Mouse (Mus musculus) midbrain, embryonic 11.5 days (tissue): ENCODE measurements around the gene Tmem121. TPM values are rescaled to one million over a fixed set of nuclear protein-coding genes. Genes with fewer than 3 reads are reported as not detected.

Source experiments
- ATAC-seq: fragments of 200-750 bp; cut with Nextera tagmentation; 2 replicates; pipeline ENCODE4 v1.8.0; 2017; ENCODE audit warnings: moderate TSS enrichment, moderate library complexity; ENCODE audit not compliant: low FRiP score
- DNase-seq: peaks from one replicate; pipeline ENCODE4 v3.0.0; 2015; ENCODE audit warnings: low spot score; ENCODE audit errors: missing footprints
- H3K27ac ChIP-seq: fragments of 300-500 bp; sonication (generic); 2 replicates; pipeline ENCODE4 v1.5.1; 2014; ENCODE audit warnings: low read depth, low read length
- H3K27me3 ChIP-seq: fragments of 300-500 bp; sonication (generic); 2 replicates; pipeline ENCODE4 v1.6.1; 2014; ENCODE audit warnings: mild to moderate bottlenecking, low read length, moderate library complexity, mixed read lengths; ENCODE audit not compliant: control insufficient read depth, insufficient read depth
- H3K36me3 ChIP-seq: fragments of 300-500 bp; sonication (generic); 2 replicates; pipeline ENCODE4 v1.6.1; 2014; ENCODE audit warnings: mild to moderate bottlenecking, low read length, moderate library complexity, mixed read lengths; ENCODE audit not compliant: control insufficient read depth, insufficient read depth
- H3K4me1 ChIP-seq: fragments of 300-500 bp; sonication (generic); 2 replicates; pipeline ENCODE4 v1.6.1; 2014; ENCODE audit warnings: low read length; ENCODE audit not compliant: control insufficient read depth, insufficient read depth
- H3K4me2 ChIP-seq: fragments of 300-500 bp; sonication (generic); 2 replicates; pipeline ENCODE4 v1.6.1; 2014; ENCODE audit warnings: mild to moderate bottlenecking, moderate library complexity
- H3K4me3 ChIP-seq: fragments of 300-500 bp; sonication (generic); 2 replicates; pipeline ENCODE4 v1.5.1; 2014; ENCODE audit warnings: low read depth, low read length
- H3K9ac ChIP-seq: fragments of 300-500 bp; sonication (generic); 2 replicates; pipeline ENCODE4 v1.6.1; 2014; ENCODE audit warnings: low read length
- H3K9me3 ChIP-seq: fragments of 300-500 bp; sonication (generic); 2 replicates; pipeline ENCODE4 v1.6.1; 2016; ENCODE audit warnings: low read length; ENCODE audit not compliant: control insufficient read depth
- WGBS: fragments of 180-500 bp; shearing (Covaris S2); extraction: QIAGEN DNeasy Blood & Tissue Kit; methylation state at CpG from one replicate; pipeline ENCODE4 v1.1.7; 2014; 5-methylcytosine and 5-hydroxymethylcytosine counted together
- polyA plus RNA-seq: library from polyadenylated mRNA; unstranded; fragments of >200 nt; fragmentation: Nextera tagmentation; extraction: Ambion mirVana; gene quantifications from 2 replicates; pipeline ENCODE4 v1.2.1, GENCODE M21; 2014

The Tmem121 gene
- polyA plus RNA-seq, 1 experiment from 2014 or later, result 13.1 TPM

GRCm38 (mm10) chr12:113176960-113177725 lies 8.6 kb upstream of the Tmem121 start:
- Histone ChIP-seq H3K4me3 (no peak overlapping the region), H3K9ac (no peak overlapping the region), H3K27me3 (no peaks in the 10 kb centered on the region), H3K4me1 (no peaks in the 10 kb centered on the region), H3K27ac (no peak overlapping the region), H3K4me2 (no peak overlapping the region), H3K9me3 (no peaks in the 10 kb centered on the region), H3K36me3 (no peaks in the 10 kb centered on the region)
- 90% methylated on average over 18 of the region's 18 CpGs for WGBS
- DNase-seq, result no peak
- ATAC-seq, result no peak

DNA sequence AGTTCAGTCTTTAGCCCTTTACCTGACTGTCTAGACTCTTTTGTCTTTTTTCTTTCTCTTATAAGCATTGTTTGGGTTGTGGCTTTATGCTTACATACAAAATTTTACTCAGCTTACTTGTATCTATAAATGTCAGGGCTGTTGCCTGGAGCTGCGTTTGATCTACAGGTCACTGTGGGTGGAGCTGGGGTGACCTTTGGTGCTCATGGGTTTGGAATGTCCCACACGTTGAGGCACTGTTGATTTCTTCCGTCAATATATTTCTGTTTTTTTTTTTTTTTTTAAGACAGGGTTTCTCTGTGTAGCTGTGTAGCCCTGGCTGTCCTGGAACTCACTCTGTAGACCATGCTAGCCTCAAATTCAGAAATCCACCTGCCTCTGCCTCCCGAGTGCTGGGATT lies 4.7 kb upstream of the Tmem121 start:
- no peak for DNase-seq
- Histone ChIP-seq H3K9ac (no peak overlapping the region), H3K4me3 (no peak overlapping the region), H3K9me3 (no peaks in the 10 kb centered on the region), H3K4me1 (peaks cover 2% of the 10 kb centered on the region; the same call in 1 of the 2 replicates), H3K4me2 (no peak overlapping the region), H3K27ac (no peak overlapping the region), H3K36me3 (no peaks in the 10 kb centered on the region), H3K27me3 (peaks cover 2% of the 10 kb centered on the region; the same call in 1 of the 2 replicates)
- ATAC-seq, result no peak
- 71% methylated on average over 4 of the region's 4 CpGs for WGBS

GRCm38 (mm10) chr12:113184945-113185344 lies 785 bp upstream of the Tmem121 start:
- Histone ChIP-seq H3K36me3 (peaks cover 8% of the 10 kb centered on the region), H3K4me2 (peak overlapping the region; percentile 77; the same call in 1 of the 2 replicates), H3K9me3 (no peaks in the 10 kb centered on the region), H3K4me3 (no peak overlapping the region), H3K27ac (no peak overlapping the region), H3K9ac (peak overlapping the region; percentile 82; the same call in 1 of the 2 replicates), H3K4me1 (peaks cover 17% of the 10 kb centered on the region), H3K27me3 (peaks cover 2% of the 10 kb centered on the region; the same call in 1 of the 2 replicates)
- ATAC-seq (no peak), DNase-seq (no peak)
- 59% methylated on average over 5 of the region's 5 CpGs for WGBS

DNA sequence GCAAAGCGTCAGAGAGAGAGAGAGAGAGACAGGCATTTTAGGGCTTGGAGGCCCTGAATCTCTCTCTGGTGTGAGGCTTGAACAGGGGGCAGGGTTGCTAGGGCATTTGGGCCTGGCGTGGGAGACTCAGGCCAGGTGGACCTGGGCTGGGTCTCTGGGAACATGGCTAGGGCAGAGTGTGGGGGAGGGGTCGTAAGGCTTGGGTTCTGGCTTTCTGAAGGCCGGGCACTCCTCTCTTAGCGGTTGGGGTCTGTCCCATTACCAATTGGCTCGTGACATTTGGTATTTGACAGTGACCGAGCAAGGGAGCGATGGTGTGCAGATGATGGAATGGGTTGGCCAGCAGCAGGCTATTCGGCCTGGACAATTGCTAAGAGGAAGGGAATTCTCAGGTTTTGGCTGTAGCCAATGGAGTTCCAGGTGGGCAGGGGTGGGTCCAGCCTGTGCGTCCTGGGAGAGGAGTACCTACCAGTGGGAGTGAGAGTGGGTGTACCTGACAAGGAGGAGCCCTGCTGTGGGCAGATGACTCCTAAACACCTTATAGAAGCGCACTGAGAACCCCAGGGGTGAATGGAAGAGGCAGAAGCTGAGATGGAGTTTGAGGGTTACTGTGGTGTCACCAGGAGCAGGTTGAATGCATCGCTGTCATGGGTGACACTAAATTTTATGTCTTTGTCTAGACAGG lies 738 bp downstream of the Tmem121 start:
- peaks cover 2% of the 10 kb centered on the region; the same call in 1 of the 2 replicates for H3K27me3 ChIP-seq
- DNase-seq (peak; percentile 87), ATAC-seq (peak; percentile 17)
- peak overlapping the region; percentile 82 for H3K9ac ChIP-seq
- H3K4me3 ChIP-seq, result peak overlapping the region; percentile 72
- peak overlapping the region; percentile 77 for H3K4me2 ChIP-seq
- H3K9me3 ChIP-seq, result no peaks in the 10 kb centered on the region
- peaks cover 10% of the 10 kb centered on the region for H3K36me3 ChIP-seq
- WGBS, result 38% methylated on average over 12 of the region's 12 CpGs
- H3K4me1 ChIP-seq, result peaks cover 17% of the 10 kb centered on the region
- H3K27ac ChIP-seq, result no peak overlapping the region

DNA sequence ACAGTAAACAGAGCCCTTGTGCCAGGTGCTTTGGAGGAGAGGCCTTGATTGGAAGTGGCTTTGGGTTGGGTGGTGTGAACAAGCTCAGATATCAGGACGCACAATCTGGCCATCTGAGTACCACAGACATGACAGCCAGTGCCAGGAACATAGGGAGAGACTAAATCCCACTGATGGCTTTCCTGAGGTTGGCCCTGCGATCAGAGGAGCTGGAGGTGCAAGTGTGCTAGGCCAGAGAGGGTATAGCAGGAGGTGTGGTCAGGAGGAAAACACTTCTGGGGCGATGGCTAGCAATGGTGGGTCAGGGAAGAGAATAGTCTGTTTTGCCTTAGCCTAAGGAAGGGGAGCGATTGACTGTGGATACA lies 1.3 kb downstream of the Tmem121 start:
- ATAC-seq (no peak), DNase-seq (peak; percentile 85)
- 54% methylated on average over 4 of the region's 4 CpGs for WGBS
- peaks cover 10% of the 10 kb centered on the region for H3K36me3 ChIP-seq
- H3K4me2 ChIP-seq, result peak overlapping the region; percentile 77
- peak overlapping the region; percentile 72 for H3K4me3 ChIP-seq
- no peaks in the 10 kb centered on the region for H3K9me3 ChIP-seq
- H3K4me1 ChIP-seq, result peaks cover 17% of the 10 kb centered on the region
- H3K27ac ChIP-seq, result no peak overlapping the region
- H3K27me3 ChIP-seq, result peaks cover 2% of the 10 kb centered on the region; the same call in 1 of the 2 replicates
- H3K9ac ChIP-seq, result peak overlapping the region; percentile 21

DNA sequence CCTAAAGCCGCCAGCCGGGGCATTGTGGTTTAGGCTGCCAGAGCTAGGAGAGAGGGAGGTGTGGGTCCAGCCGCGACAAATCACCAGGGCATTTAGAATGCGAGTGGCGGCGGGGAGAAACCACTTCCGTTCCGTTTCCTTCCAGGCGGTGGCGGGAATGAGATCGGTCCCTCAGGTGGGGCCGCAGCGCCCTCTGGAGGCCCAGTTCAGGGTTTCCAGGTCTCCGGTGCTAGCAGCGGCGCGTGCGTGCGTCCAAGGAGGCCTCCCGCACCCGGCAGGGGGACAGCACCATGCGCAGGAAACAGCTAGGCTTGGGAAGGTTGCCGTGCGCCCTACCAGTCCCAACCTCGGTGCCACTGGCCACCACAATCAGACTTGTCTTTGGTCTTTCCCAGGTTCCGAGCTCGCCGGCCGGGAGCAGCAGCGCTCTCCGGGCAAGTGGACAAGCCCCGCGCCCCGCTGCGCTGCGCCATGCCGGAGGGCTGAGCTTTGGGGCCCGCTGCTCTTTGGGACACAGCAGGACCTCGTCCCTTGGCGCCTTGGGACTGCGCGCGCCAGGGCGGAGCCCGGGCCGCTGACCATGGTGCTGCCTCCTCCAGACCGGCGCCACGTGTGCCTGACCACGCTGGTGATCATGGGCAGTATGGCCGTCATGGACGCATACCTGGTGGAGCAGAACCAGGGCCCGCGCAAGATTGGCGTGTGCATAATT lies 2.0 kb downstream of the Tmem121 start:
- WGBS, result 5% methylated on average over 56 of the region's 56 CpGs

DNA sequence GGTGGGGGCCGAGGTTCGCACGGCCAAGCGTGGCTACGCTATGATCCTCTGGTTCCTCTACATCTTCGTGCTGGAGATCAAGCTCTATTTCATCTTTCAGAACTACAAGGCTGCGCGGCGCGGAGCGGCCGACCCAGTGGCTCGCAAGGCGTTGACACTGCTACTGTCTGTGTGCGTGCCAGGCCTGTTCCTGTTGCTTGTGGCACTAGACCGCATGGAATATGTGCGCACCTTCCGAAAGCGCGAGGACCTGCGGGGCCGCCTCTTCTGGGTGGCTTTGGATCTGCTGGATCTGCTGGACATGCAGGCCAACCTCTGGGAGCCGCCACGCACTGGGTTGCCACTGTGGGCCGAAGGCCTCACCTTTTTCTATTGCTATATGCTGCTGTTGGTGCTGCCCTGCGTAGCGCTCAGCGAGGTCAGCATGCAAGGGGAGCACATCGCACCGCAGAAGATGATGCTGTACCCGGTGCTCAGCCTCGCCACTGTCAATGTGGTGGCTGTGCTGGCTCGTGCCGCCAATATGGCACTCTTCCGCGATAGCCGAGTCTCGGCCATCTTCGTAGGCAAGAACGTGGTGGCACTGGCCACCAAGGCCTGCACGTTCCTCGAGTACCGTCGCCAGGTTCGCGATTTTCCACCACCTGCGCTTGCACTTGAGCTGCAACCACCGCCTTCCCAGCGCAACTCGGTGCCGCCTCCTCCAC lies 2.8 kb downstream of the Tmem121 start:
- no peak overlapping the region for H3K9ac ChIP-seq
- WGBS, result 91% methylated on average over 51 of the region's 51 CpGs
- ATAC-seq, result no peak

More for the DNA sequence above, 2.0 kb downstream of the Tmem121 start:
- peaks cover 10% of the 10 kb centered on the region for H3K36me3 ChIP-seq
- H3K4me1 ChIP-seq, result peaks cover 17% of the 10 kb centered on the region
- H3K9ac ChIP-seq, result peak overlapping the region; percentile 50; the same call in 1 of the 2 replicates
- H3K4me3 ChIP-seq, result peak overlapping the region; percentile 34
- H3K27me3 ChIP-seq, result peaks cover 2% of the 10 kb centered on the region; the same call in 1 of the 2 replicates
- DNase-seq, result peak; percentile 99
- peak; percentile 61 for ATAC-seq
- no peaks in the 10 kb centered on the region for H3K9me3 ChIP-seq
- no peak overlapping the region for H3K27ac ChIP-seq
- peak overlapping the region; percentile 77 for H3K4me2 ChIP-seq

DNA sequence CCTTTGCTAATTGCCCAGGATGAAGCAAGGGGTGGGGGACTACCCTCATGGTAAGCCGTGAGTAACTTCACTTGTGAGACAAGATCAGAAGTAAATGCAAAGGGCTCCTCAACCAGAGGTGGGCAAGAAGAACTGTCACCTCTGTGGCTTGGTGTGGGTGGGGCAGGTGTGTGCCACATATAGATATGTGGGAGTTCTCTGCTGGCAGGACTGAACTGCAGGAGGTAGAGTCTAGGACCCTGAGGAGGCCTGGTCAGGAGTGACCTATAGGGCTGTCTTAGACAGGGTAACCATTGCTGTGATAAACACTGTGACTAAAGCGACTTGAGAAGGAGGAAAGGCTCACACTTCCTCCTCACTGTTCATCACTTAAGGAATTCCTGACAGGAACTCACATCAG lies 7.7 kb downstream of the Tmem121 start:
- Histone ChIP-seq H3K9ac (no peak overlapping the region), H3K9me3 (no peaks in the 10 kb centered on the region; the same call in 1 of the 2 replicates), H3K4me1 (no peaks in the 10 kb centered on the region), H3K27ac (no peak overlapping the region), H3K4me3 (no peak overlapping the region), H3K27me3 (no peaks in the 10 kb centered on the region), H3K4me2 (no peak overlapping the region), H3K36me3 (peaks cover 8% of the 10 kb centered on the region)
- ATAC-seq, result no peak
- WGBS, result 87% methylated on average over 2 of the region's 2 CpGs
- no peak for DNase-seq

More for the DNA sequence above, 2.8 kb downstream of the Tmem121 start:
- peak overlapping the region; percentile 77 for H3K4me2 ChIP-seq
- peaks cover 10% of the 10 kb centered on the region for H3K36me3 ChIP-seq
- peaks cover 17% of the 10 kb centered on the region for H3K4me1 ChIP-seq
- H3K4me3 ChIP-seq, result peak overlapping the region; percentile 34
- DNase-seq, result no peak
- H3K27me3 ChIP-seq, result peaks cover 2% of the 10 kb centered on the region; the same call in 1 of the 2 replicates
- H3K9me3 ChIP-seq, result no peaks in the 10 kb centered on the region
- no peak overlapping the region for H3K27ac ChIP-seq
